Mouse (Mus musculus): Measurements from ENCODE around the gene Armh1.

DNA sequence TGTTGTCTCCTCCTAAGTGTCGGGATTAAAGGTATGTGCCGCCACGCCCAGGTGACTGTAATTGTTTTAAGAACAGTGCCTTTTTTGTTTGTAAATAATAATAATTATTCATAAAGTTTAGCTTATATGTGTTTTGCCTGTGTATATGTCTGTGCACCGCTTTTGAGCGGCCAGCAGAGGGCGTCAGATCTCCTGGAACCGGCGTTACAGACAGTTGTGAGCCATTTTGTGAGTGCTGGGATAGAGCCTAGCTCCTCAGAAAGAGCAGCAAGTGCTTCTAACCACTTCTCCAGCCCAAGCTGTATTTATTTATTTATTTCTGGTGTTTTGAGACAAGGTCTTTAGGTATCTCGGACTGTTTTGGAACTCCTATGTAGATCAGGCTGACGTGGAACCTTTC, 21.6 kb downstream of the Armh1 start:
- TF ChIP-seq MAX (IDR thresholded peaks at IDR 0.05) (no peak), CTCF (IDR thresholded peaks at IDR 0.05; ENCODE audit: control insufficient read depth, insufficient read depth, insufficient read length) (no peak), USF1 (IDR thresholded peaks at IDR 0.05; ENCODE audit: low read depth) (no peak), CEBPB (IDR thresholded peaks at IDR 0.05; ENCODE audit: low read depth) (no peak), MYOD1 (IDR thresholded peaks at IDR 0.05; ENCODE audit: control insufficient read depth, insufficient read length, low read depth) (no peak), MYOG (IDR thresholded peaks at IDR 0.05; ENCODE audit: control insufficient read depth, extremely low read depth, insufficient read length) (no peak), FOSL1 (IDR thresholded peaks at IDR 0.05; ENCODE audit: insufficient read depth, low read length, poor library complexity, severe bottlenecking) (no peak)
